Mouse (Mus musculus): ENCODE measurements around the gene Gabrq. TPM values are rescaled to one million over a fixed set of nuclear protein-coding genes. Genes with fewer than 3 reads are reported as not detected.

Gabrq gene
- under 1 TPM; 0.36 to 0.89 TPM for total RNA-seq (2021)
- long read RNA-seq, partial matches to known transcripts, result 0 of 1 reads
- long read RNA-seq, other reads (novel, unspliced or antisense), result 0 of 1 reads

GRCm38 (mm10) chrX:72824776-72825588, at the start of gene Gabrq:
Gene Gabrq, plus strand, starts transcription at chrX:72825178.
- peak in 1 of 2 experiments; percentile 1 for DNase-seq (ENCODE audit: low spot score in 2 of 2)

- DNase-seq (ENCODE audit: low spot score in 2 of 2), result peak; percentile 5 to 35
These were observed 36.0 kb upstream of the Gabrq start for GRCm38 (mm10) chrX:72788773-72789557.

GRCm38 (mm10) chrX:72789558-72789871, 35.5 kb upstream of the Gabrq start:
- DNase-seq (ENCODE audit: low spot score in 2 of 2), result no peak

- peak; percentile 66 to 88 for DNase-seq (ENCODE audit: low spot score in 2 of 2)
These were observed 5.4 kb upstream of the Gabrq start for GRCm38 (mm10) chrX:72819594-72819993.

- DNase-seq (ENCODE audit: low spot score in 2 of 2), result peak in 1 of 2 experiments; percentile 1
These were observed 1.7 kb upstream of the Gabrq start for GRCm38 (mm10) chrX:72823310-72823709.

- no peak for DNase-seq (ENCODE audit: low spot score in 2 of 2)
These were observed 569 bp downstream of the Gabrq start for GRCm38 (mm10) chrX:72825589-72825905.

Other genes with a start within 250 kb of the Gabrq start
- 10 to 100 TPM; 40.0 to 46.6 TPM for gene Gabra3, start 168.3 kb upstream of the Gabrq start, total RNA-seq (2021)
- 10 to 100 TPM; 51.2 to 54.5 TPM for gene Cetn2, start 93.2 kb downstream of the Gabrq start, total RNA-seq (2021)
- 10 to 100 TPM; 18.3 to 23.5 TPM for gene Nsdhl, start 93.4 kb downstream of the Gabrq start, total RNA-seq (2021)
- gene Zfp185, start 162.2 kb downstream of the Gabrq start, total RNA-seq (2021), result 1 to 10 TPM; 1.3 to 1.4 TPM
- under 1 TPM; 0.20 to 0.48 TPM for gene Pnma5, start 211.9 kb downstream of the Gabrq start, total RNA-seq (2021)
- gene Pnma3, start 239.6 kb downstream of the Gabrq start, total RNA-seq (2021), result 10 to 100 TPM; 16.0 to 19.9 TPM